Mouse (Mus musculus): ENCODE results near the gene Dst. TPM values are rescaled to one million over a fixed set of nuclear protein-coding genes. Genes with fewer than 3 reads are reported as not detected.

Gene Dst
- polyA plus RNA-seq, 1 experiment from 2014 or later = 26.9 TPM

DNA sequence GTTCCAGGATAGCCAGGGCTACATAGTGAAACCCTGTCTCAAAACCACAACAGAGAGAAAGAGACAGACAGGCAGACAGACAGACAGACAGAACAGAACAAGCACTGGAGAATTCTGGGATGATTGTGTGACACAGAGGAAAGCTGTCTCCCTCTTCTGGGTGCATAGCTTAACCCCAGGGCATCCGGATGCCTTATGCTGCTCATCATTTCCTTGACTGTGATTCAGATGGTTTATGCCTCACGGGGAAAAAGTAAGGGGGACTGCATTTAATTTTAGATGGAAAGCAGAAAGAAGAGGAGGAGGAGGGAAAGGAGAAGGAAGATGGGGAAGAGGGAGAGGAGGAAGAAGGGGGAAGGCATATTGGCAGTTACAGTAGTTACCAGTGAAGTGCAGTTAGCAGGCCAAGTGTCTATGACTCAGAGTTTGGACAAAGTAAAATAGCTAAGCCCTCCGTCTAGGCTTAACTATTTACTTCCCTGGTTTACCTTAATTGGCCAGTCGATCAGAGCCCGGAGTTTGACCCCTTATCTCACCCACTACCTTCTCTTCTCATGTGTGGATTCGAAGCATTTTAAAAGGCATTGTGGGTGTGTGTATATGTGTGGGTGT, 201.7 kb downstream of the Dst start:
- WGBS (ENCODE audit: insufficient replicate concordance) = 63% methylated on average over 6 of the region's 6 CpGs
- no peaks in the 10 kb centered on the region for H3K9me3 ChIP-seq (replicated peaks; ENCODE audit: control insufficient read depth, low read length)
- H3K4me1 ChIP-seq (ENCODE audit: control insufficient read depth, insufficient read depth, low read length) = peaks cover 24% of the 10 kb centered on the region
- no peak overlapping the region for H3K27ac ChIP-seq (ENCODE audit: low read depth, low read length)
- ATAC-seq (replicated peaks; ENCODE audit: insufficient number of reproducible peaks, low FRiP score, low TSS enrichment) = no peak
- H3K27me3 ChIP-seq (ENCODE audit: control insufficient read depth, insufficient read depth, low read length) = no peaks in the 10 kb centered on the region
- H3K36me3 ChIP-seq (ENCODE audit: control insufficient read depth, insufficient read depth, low read length) = no peaks in the 10 kb centered on the region
- H3K9ac ChIP-seq (ENCODE audit: low read depth, low read length) = no peak overlapping the region
- H3K4me3 ChIP-seq (ENCODE audit: low read depth, low read length) = no peak overlapping the region
- no peak overlapping the region for H3K4me2 ChIP-seq

DNA sequence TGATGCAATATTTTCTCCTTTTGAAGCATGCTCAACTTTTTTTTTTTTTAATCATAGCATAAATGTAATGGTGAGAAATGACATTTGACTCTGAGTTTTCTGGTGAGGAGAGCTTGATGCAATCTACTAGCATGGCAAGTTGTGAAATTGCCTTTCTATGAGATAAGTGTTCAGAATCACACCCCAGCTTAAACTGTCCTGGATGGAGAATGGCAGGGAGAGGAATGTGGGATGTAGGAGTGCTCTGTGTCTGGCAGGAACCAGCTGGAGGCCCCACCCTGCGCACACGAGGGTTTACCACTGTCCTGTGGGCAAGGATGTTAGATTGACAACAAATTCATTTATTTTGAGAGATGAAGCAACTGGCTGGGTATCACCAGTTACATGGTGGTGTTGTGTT, 202.8 kb downstream of the Dst start:
- 43% methylated on average over 2 of the region's 2 CpGs for WGBS (ENCODE audit: insufficient replicate concordance)
- Histone ChIP-seq H3K9me3 (replicated peaks; ENCODE audit: control insufficient read depth, low read length) (no peaks in the 10 kb centered on the region), H3K9ac (ENCODE audit: low read depth, low read length) (no peak overlapping the region), H3K4me3 (ENCODE audit: low read depth, low read length) (no peak overlapping the region), H3K27ac (ENCODE audit: low read depth, low read length) (no peak overlapping the region), H3K27me3 (ENCODE audit: control insufficient read depth, insufficient read depth, low read length) (no peaks in the 10 kb centered on the region), H3K4me2 (no peak overlapping the region), H3K36me3 (ENCODE audit: control insufficient read depth, insufficient read depth, low read length) (no peaks in the 10 kb centered on the region), H3K4me1 (ENCODE audit: control insufficient read depth, insufficient read depth, low read length) (peaks cover 16% of the 10 kb centered on the region)
- no peak for ATAC-seq (replicated peaks; ENCODE audit: insufficient number of reproducible peaks, low FRiP score, low TSS enrichment)

DNA sequence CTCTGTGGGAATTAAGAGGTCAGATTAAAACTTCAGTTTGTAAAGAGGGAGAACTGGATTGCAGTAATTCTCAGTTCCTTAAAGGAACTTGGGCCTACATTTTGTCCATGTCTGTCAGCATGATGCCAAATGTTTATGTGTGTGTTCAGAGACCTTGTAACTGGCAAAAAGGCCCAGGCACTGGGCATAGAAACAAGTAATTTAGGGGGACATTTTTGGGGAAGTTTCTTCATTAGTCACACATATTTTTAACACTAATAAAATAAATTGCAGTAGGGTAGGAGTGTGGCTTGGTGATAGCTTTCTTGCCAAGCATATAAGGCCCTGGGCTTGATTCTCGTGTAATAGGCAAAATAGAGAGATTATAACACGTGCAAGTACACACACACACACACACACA, 203.9 kb downstream of the Dst start:
- H3K4me3 ChIP-seq (ENCODE audit: low read depth, low read length) = no peak overlapping the region
- 90% methylated on average over 2 of the region's 2 CpGs for WGBS (ENCODE audit: insufficient replicate concordance)
- H3K4me1 ChIP-seq (ENCODE audit: control insufficient read depth, insufficient read depth, low read length) = peaks cover 17% of the 10 kb centered on the region
- no peaks in the 10 kb centered on the region for H3K36me3 ChIP-seq (ENCODE audit: control insufficient read depth, insufficient read depth, low read length)
- no peak for ATAC-seq (replicated peaks; ENCODE audit: insufficient number of reproducible peaks, low FRiP score, low TSS enrichment)
- H3K27me3 ChIP-seq (ENCODE audit: control insufficient read depth, insufficient read depth, low read length) = no peaks in the 10 kb centered on the region
- no peak overlapping the region for H3K27ac ChIP-seq (ENCODE audit: low read depth, low read length)
- H3K9ac ChIP-seq (ENCODE audit: low read depth, low read length) = no peak overlapping the region
- no peaks in the 10 kb centered on the region for H3K9me3 ChIP-seq (replicated peaks; ENCODE audit: control insufficient read depth, low read length)
- no peak overlapping the region for H3K4me2 ChIP-seq

DNA sequence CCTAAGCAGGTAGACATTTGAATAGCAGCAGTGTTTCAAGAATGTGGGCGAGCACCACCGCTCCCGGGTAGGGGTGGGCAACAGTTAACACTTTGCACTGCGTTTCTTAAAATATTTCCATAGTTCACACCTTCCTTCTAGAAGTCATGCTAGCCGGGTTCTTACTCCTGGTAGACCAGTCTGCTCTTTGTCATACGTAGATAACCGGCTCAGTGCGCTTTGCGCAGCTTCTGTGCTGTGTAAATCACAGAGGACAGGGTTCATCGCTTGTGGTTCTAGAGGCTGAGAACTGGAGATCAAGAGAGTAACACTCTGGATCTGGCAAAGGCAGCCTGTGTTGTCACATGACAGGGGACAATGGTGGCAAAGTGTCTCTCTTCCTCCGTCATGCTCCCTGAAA, 208.4 kb downstream of the Dst start:
- peak overlapping the region; percentile 1; the same call in 1 of the 2 replicates for H3K27ac ChIP-seq (ENCODE audit: low read depth, low read length)
- WGBS (ENCODE audit: insufficient replicate concordance) = 42% methylated on average over 11 of the region's 11 CpGs
- peaks cover 21% of the 10 kb centered on the region for H3K4me1 ChIP-seq (ENCODE audit: control insufficient read depth, insufficient read depth, low read length)
- H3K9ac ChIP-seq (ENCODE audit: low read depth, low read length) = no peak overlapping the region
- H3K27me3 ChIP-seq (ENCODE audit: control insufficient read depth, insufficient read depth, low read length) = no peaks in the 10 kb centered on the region
- ATAC-seq (replicated peaks; ENCODE audit: insufficient number of reproducible peaks, low FRiP score, low TSS enrichment) = no peak
- no peaks in the 10 kb centered on the region for H3K36me3 ChIP-seq (ENCODE audit: control insufficient read depth, insufficient read depth, low read length)
- H3K4me2 ChIP-seq = peak overlapping the region; percentile 39
- no peaks in the 10 kb centered on the region for H3K9me3 ChIP-seq (replicated peaks; ENCODE audit: control insufficient read depth, low read length)
- H3K4me3 ChIP-seq (ENCODE audit: low read depth, low read length) = no peak overlapping the region

DNA sequence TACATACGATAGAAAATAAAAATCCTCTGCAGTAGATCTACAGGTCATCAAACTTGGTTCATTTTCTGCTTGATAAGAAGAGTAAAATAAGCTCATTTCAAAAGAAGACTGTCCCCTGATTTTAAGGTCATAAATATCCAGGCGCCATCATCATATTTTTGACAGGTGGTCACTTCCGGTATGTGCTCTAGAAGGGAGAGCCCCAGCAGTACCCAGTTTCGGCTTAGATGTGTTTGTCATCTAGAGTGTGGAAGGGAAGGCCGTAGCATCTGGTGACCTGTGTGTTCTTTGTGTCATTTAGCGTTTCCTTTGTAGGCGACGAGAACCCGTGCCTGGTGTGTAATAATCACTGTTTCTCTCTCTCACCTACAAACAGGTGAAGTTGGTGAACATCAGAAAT, 209.0 kb downstream of the Dst start:
- Histone ChIP-seq H3K27ac (ENCODE audit: low read depth, low read length) (no peak overlapping the region), H3K4me2 (no peak overlapping the region), H3K36me3 (ENCODE audit: control insufficient read depth, insufficient read depth, low read length) (no peaks in the 10 kb centered on the region), H3K4me3 (ENCODE audit: low read depth, low read length) (no peak overlapping the region), H3K27me3 (ENCODE audit: control insufficient read depth, insufficient read depth, low read length) (no peaks in the 10 kb centered on the region), H3K9me3 (replicated peaks; ENCODE audit: control insufficient read depth, low read length) (no peaks in the 10 kb centered on the region), H3K9ac (ENCODE audit: low read depth, low read length) (no peak overlapping the region), H3K4me1 (ENCODE audit: control insufficient read depth, insufficient read depth, low read length) (peaks cover 27% of the 10 kb centered on the region)
- ATAC-seq (replicated peaks; ENCODE audit: insufficient number of reproducible peaks, low FRiP score, low TSS enrichment) = no peak
- 82% methylated on average over 9 of the region's 9 CpGs for WGBS (ENCODE audit: insufficient replicate concordance)

DNA sequence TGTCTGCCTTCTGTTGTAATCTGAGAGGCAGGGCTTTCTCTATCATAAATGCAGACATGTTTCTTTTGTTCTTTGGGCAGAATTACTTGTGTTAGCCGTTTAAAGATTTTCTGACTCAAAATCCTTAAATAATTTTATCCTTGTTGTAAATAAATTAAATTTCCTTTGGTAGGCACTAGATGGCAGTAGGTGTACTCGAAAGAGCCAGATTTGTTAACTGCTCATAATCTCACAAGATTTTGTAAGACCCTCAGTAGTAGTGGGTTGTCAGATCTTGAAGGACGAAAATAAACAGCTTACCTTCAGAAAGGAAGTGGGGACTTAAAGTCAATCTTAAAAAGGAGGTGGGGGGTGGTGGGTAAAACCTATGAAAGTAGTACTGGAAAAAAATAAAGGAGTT, 209.7 kb downstream of the Dst start:
- 32% methylated on average over 3 of the region's 3 CpGs for WGBS (ENCODE audit: insufficient replicate concordance)
- no peaks in the 10 kb centered on the region for H3K27me3 ChIP-seq (ENCODE audit: control insufficient read depth, insufficient read depth, low read length)
- no peaks in the 10 kb centered on the region for H3K9me3 ChIP-seq (replicated peaks; ENCODE audit: control insufficient read depth, low read length)
- H3K9ac ChIP-seq (ENCODE audit: low read depth, low read length) = no peak overlapping the region
- no peak overlapping the region for H3K4me3 ChIP-seq (ENCODE audit: low read depth, low read length)
- no peak overlapping the region for H3K27ac ChIP-seq (ENCODE audit: low read depth, low read length)
- peaks cover 31% of the 10 kb centered on the region for H3K4me1 ChIP-seq (ENCODE audit: control insufficient read depth, insufficient read depth, low read length)
- H3K4me2 ChIP-seq = no peak overlapping the region
- no peak for ATAC-seq (replicated peaks; ENCODE audit: insufficient number of reproducible peaks, low FRiP score, low TSS enrichment)
- no peaks in the 10 kb centered on the region for H3K36me3 ChIP-seq (ENCODE audit: control insufficient read depth, insufficient read depth, low read length)

DNA sequence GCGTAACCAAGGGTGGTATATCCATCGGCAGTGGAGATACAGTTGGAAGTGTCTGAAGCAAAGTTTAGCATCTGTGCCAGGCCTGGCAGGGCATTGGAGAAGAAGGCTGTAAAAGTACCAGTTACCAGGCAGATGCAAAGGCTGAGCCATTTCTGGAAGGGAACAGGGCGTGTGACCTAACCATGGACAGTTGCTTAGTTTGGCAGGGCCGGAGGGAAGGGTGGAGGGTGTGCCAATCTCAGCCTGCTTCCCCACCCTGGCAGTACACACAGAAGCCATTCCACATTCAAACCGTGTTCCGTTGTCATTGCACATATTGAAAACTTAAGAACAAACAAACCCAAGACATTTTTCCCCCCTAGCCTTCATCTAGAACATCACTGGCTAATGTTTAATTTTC, 212.0 kb downstream of the Dst start:
- Histone ChIP-seq H3K4me2 (no peak overlapping the region), H3K9me3 (replicated peaks; ENCODE audit: control insufficient read depth, low read length) (no peaks in the 10 kb centered on the region), H3K4me1 (ENCODE audit: control insufficient read depth, insufficient read depth, low read length) (peaks cover 52% of the 10 kb centered on the region), H3K27me3 (ENCODE audit: control insufficient read depth, insufficient read depth, low read length) (no peaks in the 10 kb centered on the region), H3K27ac (ENCODE audit: low read depth, low read length) (no peak overlapping the region), H3K4me3 (ENCODE audit: low read depth, low read length) (no peak overlapping the region), H3K9ac (ENCODE audit: low read depth, low read length) (no peak overlapping the region), H3K36me3 (ENCODE audit: control insufficient read depth, insufficient read depth, low read length) (no peaks in the 10 kb centered on the region)
- ATAC-seq (replicated peaks; ENCODE audit: insufficient number of reproducible peaks, low FRiP score, low TSS enrichment) = no peak
- 84% methylated on average over 6 of the region's 6 CpGs for WGBS (ENCODE audit: insufficient replicate concordance)

DNA sequence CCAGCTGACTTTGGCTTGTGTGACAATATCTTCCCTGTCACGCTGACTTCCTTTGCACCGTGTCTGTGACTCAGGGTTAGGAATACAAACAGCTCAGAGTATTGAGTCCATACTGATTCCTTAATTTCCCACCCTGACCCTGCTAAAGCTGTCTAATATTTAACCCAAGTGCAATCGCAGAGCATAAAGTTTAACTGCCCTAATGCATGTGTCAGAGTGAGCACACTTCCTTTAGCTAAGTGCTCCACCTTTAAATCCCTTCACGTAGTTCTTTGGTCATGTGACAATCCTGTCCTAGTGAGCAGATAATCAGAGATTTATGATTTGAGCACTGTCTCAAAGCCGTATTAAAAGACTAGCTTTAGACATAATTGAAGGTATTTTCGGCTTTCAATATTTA, 212.6 kb downstream of the Dst start:
- Histone ChIP-seq H3K4me3 (ENCODE audit: low read depth, low read length) (no peak overlapping the region), H3K4me1 (ENCODE audit: control insufficient read depth, insufficient read depth, low read length) (peaks cover 55% of the 10 kb centered on the region), H3K9ac (ENCODE audit: low read depth, low read length) (no peak overlapping the region)

More for the DNA sequence above, 212.6 kb downstream of the Dst start:
- 58% methylated on average over 6 of the region's 6 CpGs for WGBS (ENCODE audit: insufficient replicate concordance)
- Histone ChIP-seq H3K4me2 (no peak overlapping the region; the same call in 1 of the 2 replicates), H3K36me3 (ENCODE audit: control insufficient read depth, insufficient read depth, low read length) (no peaks in the 10 kb centered on the region), H3K27me3 (ENCODE audit: control insufficient read depth, insufficient read depth, low read length) (no peaks in the 10 kb centered on the region), H3K9me3 (replicated peaks; ENCODE audit: control insufficient read depth, low read length) (no peaks in the 10 kb centered on the region), H3K27ac (ENCODE audit: low read depth, low read length) (peak overlapping the region; percentile 62; the same call in 1 of the 2 replicates)
- ATAC-seq (replicated peaks; ENCODE audit: insufficient number of reproducible peaks, low FRiP score, low TSS enrichment) = no peak
